Mouse (Mus musculus) midbrain, embryonic 15.5 days (tissue): ENCODE data around the gene Card9. TPM values are rescaled to one million over a fixed set of nuclear protein-coding genes. Genes with fewer than 3 reads are reported as not detected.

ENCODE experiments used
- ATAC-seq: fragments of 200-750 bp; cut with Nextera tagmentation; replicated peaks from 2 replicates; pipeline ENCODE4 v1.8.0; 2017; ENCODE audit warnings: moderate TSS enrichment
- H3K27ac ChIP-seq: fragments of 300-500 bp; sonication (generic); 2 replicates; pipeline ENCODE4 v1.5.1; 2015; ENCODE audit warnings: mild to moderate bottlenecking, inconsistent platforms
- H3K27me3 ChIP-seq: fragments of 300-500 bp; sonication (generic); replicated peaks from 2 replicates; pipeline ENCODE4 v1.6.1; 2015; ENCODE audit warnings: inconsistent platforms
- H3K36me3 ChIP-seq: fragments of 300-500 bp; sonication (generic); replicated peaks from 2 replicates; pipeline ENCODE4 v1.6.1; 2015; ENCODE audit warnings: inconsistent platforms
- H3K4me1 ChIP-seq: fragments of 300-500 bp; sonication (generic); 2 replicates; pipeline ENCODE4 v1.6.1; 2015; ENCODE audit warnings: inconsistent platforms
- H3K4me2 ChIP-seq: fragments of 300-500 bp; sonication (generic); 2 replicates; pipeline ENCODE4 v1.6.1; 2015; ENCODE audit warnings: inconsistent platforms, mild to moderate bottlenecking, moderate library complexity
- H3K4me3 ChIP-seq: fragments of 300-500 bp; sonication (generic); 2 replicates; pipeline ENCODE4 v1.5.1; 2015; ENCODE audit warnings: mild to moderate bottlenecking, inconsistent platforms
- H3K9ac ChIP-seq: fragments of 300-500 bp; sonication (generic); 2 replicates; pipeline ENCODE4 v1.6.1; 2015; ENCODE audit warnings: mild to moderate bottlenecking, inconsistent platforms
- H3K9me3 ChIP-seq: fragments of 300-500 bp; sonication (generic); 2 replicates; pipeline ENCODE4 v1.6.1; 2016; ENCODE audit warnings: inconsistent platforms
- WGBS: fragments of 180-500 bp; shearing (Covaris S2); methylation state at CpG from one replicate; pipeline ENCODE4 v1.1.7; 2015; ENCODE audit warnings: mixed read lengths; 5-methylcytosine and 5-hydroxymethylcytosine counted together
- polyA plus RNA-seq: library from polyadenylated mRNA; unstranded; fragments of >200 nt; fragmentation: Nextera tagmentation; extraction: Ambion mirVana; gene quantifications from 2 replicates; pipeline ENCODE4 v1.2.1, GENCODE M21; 2015

Card9 gene
- 1.6 and 2.9 TPM in 2 replicates for polyA plus RNA-seq

GRCm38 (mm10) chr2:26360772-26361171, at the start of gene Card9:
Card9 (minus strand) TSS chr2:26360918.
- H3K9ac ChIP-seq = no peak within 1 kb of the TSS
- no peak within 1 kb of the TSS for H3K27ac ChIP-seq
- H3K27me3 ChIP-seq = no peaks in the 10 kb centered on the region
- no peaks in the 10 kb centered on the region for H3K9me3 ChIP-seq
- no peak within 1 kb of the TSS for H3K4me2 ChIP-seq
- 57% methylated on average over 3 of the region's 3 CpGs for WGBS
- ATAC-seq = no peak
- H3K36me3 ChIP-seq = 0 out of 2 replicates have a peak, but pooled peaks cover 8% of the 10 kb centered on the region
- H3K4me3 ChIP-seq = no peak within 1 kb of the TSS
- no peaks in the 10 kb centered on the region for H3K4me1 ChIP-seq

GRCm38 (mm10) chr2:26410091-26410490, 49.4 kb upstream of the Card9 start:
- no peak overlapping the region for H3K9ac ChIP-seq
- peaks cover 45% of the 10 kb centered on the region for H3K36me3 ChIP-seq
- no peaks in the 10 kb centered on the region for H3K9me3 ChIP-seq
- no peak overlapping the region for H3K4me3 ChIP-seq
- H3K27ac ChIP-seq = no peak overlapping the region
- peaks cover 39% of the 10 kb centered on the region for H3K4me1 ChIP-seq
- H3K4me2 ChIP-seq = no peak overlapping the region
- no peak for ATAC-seq
- no peaks in the 10 kb centered on the region for H3K27me3 ChIP-seq
- 73% methylated on average over 5 of the region's 5 CpGs for WGBS

GRCm38 (mm10) chr2:26409362-26409761, 48.6 kb upstream of the Card9 start:
- Histone ChIP-seq H3K27ac (no peak overlapping the region), H3K4me3 (peak overlapping the region; percentile 94), H3K4me2 (peak overlapping the region; percentile 85), H3K27me3 (no peaks in the 10 kb centered on the region), H3K9ac (peak overlapping the region; percentile 93; the same call in 1 of the 2 replicates), H3K36me3 (peaks cover 41% of the 10 kb centered on the region; the same call in 1 of the 2 replicates), H3K9me3 (no peaks in the 10 kb centered on the region), H3K4me1 (peaks cover 45% of the 10 kb centered on the region)
- peak; percentile 24; the same call in 1 of the 2 replicates for ATAC-seq
- WGBS = 59% methylated on average over 3 of the region's 3 CpGs

GRCm38 (mm10) chr2:26408515-26409356, 48.0 kb upstream of the Card9 start, which contains the start of gene Inpp5e:
Inpp5e (minus strand) TSS chr2:26409203.
- Histone ChIP-seq H3K36me3 (peaks cover 35% of the 10 kb centered on the region; the same call in 1 of the 2 replicates), H3K4me1 (peaks cover 45% of the 10 kb centered on the region), H3K9ac (peak within 1 kb of the TSS; percentile 93), H3K27me3 (no peaks in the 10 kb centered on the region), H3K4me3 (peak within 1 kb of the TSS; percentile 94), H3K9me3 (no peaks in the 10 kb centered on the region), H3K27ac (peak within 1 kb of the TSS; percentile 80), H3K4me2 (peak within 1 kb of the TSS; percentile 85)
- peak; percentile 95 for ATAC-seq
- 0% methylated on average over 57 of the region's 57 CpGs for WGBS

- Histone ChIP-seq H3K27me3 (no peaks in the 10 kb centered on the region), H3K4me3 (no peak overlapping the region), H3K27ac (no peak overlapping the region), H3K9me3 (no peaks in the 10 kb centered on the region), H3K4me2 (no peak overlapping the region), H3K9ac (no peak overlapping the region), H3K4me1 (peaks cover 39% of the 10 kb centered on the region), H3K36me3 (peaks cover 37% of the 10 kb centered on the region)
- no peak for ATAC-seq
- WGBS = 82% methylated on average over 8 of the region's 8 CpGs
These were observed 42.6 kb upstream of the Card9 start for GRCm38 (mm10) chr2:26403306-26403705.

- no peak for ATAC-seq
- H3K4me1 ChIP-seq = peaks cover 28% of the 10 kb centered on the region
- H3K27ac ChIP-seq = no peak overlapping the region
- H3K4me2 ChIP-seq = no peak overlapping the region
- peaks cover 42% of the 10 kb centered on the region for H3K36me3 ChIP-seq
- H3K27me3 ChIP-seq = no peaks in the 10 kb centered on the region
- no peak overlapping the region for H3K9ac ChIP-seq
- H3K9me3 ChIP-seq = no peaks in the 10 kb centered on the region
- WGBS = 94% methylated on average over 1 of the region's 1 CpGs
- H3K4me3 ChIP-seq = no peak overlapping the region
These were observed 41.5 kb upstream of the Card9 start for GRCm38 (mm10) chr2:26402265-26402664.

GRCm38 (mm10) chr2:26401023-26401422, 40.3 kb upstream of the Card9 start:
- H3K27ac ChIP-seq = no peak overlapping the region
- ATAC-seq = no peak
- peaks cover 16% of the 10 kb centered on the region for H3K4me1 ChIP-seq
- no peak overlapping the region for H3K4me2 ChIP-seq
- H3K4me3 ChIP-seq = no peak overlapping the region
- H3K36me3 ChIP-seq = peaks cover 54% of the 10 kb centered on the region
- no peaks in the 10 kb centered on the region for H3K9me3 ChIP-seq
- 89% methylated on average over 4 of the region's 4 CpGs for WGBS
- no peak overlapping the region for H3K9ac ChIP-seq
- H3K27me3 ChIP-seq = no peaks in the 10 kb centered on the region

GRCm38 (mm10) chr2:26400296-26400695, 39.6 kb upstream of the Card9 start:
- WGBS = 91% methylated on average over 5 of the region's 5 CpGs
- no peak for ATAC-seq

GRCm38 (mm10) chr2:26399647-26400046, 38.9 kb upstream of the Card9 start:
- no peak for ATAC-seq
- Histone ChIP-seq H3K36me3 (peaks cover 67% of the 10 kb centered on the region), H3K4me1 (peaks cover 2% of the 10 kb centered on the region), H3K27me3 (no peaks in the 10 kb centered on the region), H3K9ac (no peak overlapping the region), H3K9me3 (no peaks in the 10 kb centered on the region), H3K4me3 (no peak overlapping the region), H3K27ac (no peak overlapping the region), H3K4me2 (no peak overlapping the region)
- WGBS = 91% methylated on average over 5 of the region's 5 CpGs

More at GRCm38 (mm10) chr2:26400296-26400695, 39.6 kb upstream of the Card9 start:
- H3K4me2 ChIP-seq = no peak overlapping the region
- no peaks in the 10 kb centered on the region for H3K27me3 ChIP-seq
- H3K27ac ChIP-seq = no peak overlapping the region
- H3K4me1 ChIP-seq = peaks cover 8% of the 10 kb centered on the region
- no peak overlapping the region for H3K9ac ChIP-seq
- H3K36me3 ChIP-seq = peaks cover 61% of the 10 kb centered on the region
- no peaks in the 10 kb centered on the region for H3K9me3 ChIP-seq
- no peak overlapping the region for H3K4me3 ChIP-seq

GRCm38 (mm10) chr2:26398978-26399377, 38.3 kb upstream of the Card9 start:
- Histone ChIP-seq H3K27me3 (no peaks in the 10 kb centered on the region), H3K36me3 (peaks cover 73% of the 10 kb centered on the region), H3K4me2 (no peak overlapping the region), H3K4me3 (no peak overlapping the region), H3K27ac (no peak overlapping the region), H3K4me1 (no peaks in the 10 kb centered on the region), H3K9ac (no peak overlapping the region), H3K9me3 (no peaks in the 10 kb centered on the region)
- ATAC-seq = no peak; the same call in 1 of the 2 replicates
- 89% methylated on average over 8 of the region's 8 CpGs for WGBS

- no peak for ATAC-seq
- H3K9me3 ChIP-seq = no peaks in the 10 kb centered on the region
- no peak overlapping the region for H3K4me2 ChIP-seq
These were observed 30.9 kb upstream of the Card9 start for GRCm38 (mm10) chr2:26391617-26392016.

GRCm38 (mm10) chr2:26390954-26391353, 30.2 kb upstream of the Card9 start:
- Histone ChIP-seq H3K9ac (no peak overlapping the region), H3K4me2 (peak overlapping the region; percentile 5; the same call in 1 of the 2 replicates), H3K4me1 (peaks cover 23% of the 10 kb centered on the region), H3K9me3 (no peaks in the 10 kb centered on the region), H3K27ac (no peak overlapping the region), H3K4me3 (no peak overlapping the region), H3K36me3 (peaks cover 60% of the 10 kb centered on the region), H3K27me3 (no peaks in the 10 kb centered on the region)
- ATAC-seq = no peak
- 89% methylated on average over 3 of the region's 3 CpGs for WGBS

More at GRCm38 (mm10) chr2:26391617-26392016, 30.9 kb upstream of the Card9 start:
- WGBS = 91% methylated on average over 6 of the region's 6 CpGs
- Histone ChIP-seq H3K4me3 (no peak overlapping the region), H3K9ac (no peak overlapping the region), H3K27me3 (no peaks in the 10 kb centered on the region), H3K27ac (no peak overlapping the region), H3K4me1 (peaks cover 23% of the 10 kb centered on the region), H3K36me3 (peaks cover 60% of the 10 kb centered on the region)
